Mouse (Mus musculus): ENCODE measurements around the gene Klra5.
"Not testable (repeated sequence)": the region's sequence is repeated elsewhere in the genome, so short reads cannot be mapped to it uniquely, and the experiment has no call there.

The Klra5 gene

DNA sequence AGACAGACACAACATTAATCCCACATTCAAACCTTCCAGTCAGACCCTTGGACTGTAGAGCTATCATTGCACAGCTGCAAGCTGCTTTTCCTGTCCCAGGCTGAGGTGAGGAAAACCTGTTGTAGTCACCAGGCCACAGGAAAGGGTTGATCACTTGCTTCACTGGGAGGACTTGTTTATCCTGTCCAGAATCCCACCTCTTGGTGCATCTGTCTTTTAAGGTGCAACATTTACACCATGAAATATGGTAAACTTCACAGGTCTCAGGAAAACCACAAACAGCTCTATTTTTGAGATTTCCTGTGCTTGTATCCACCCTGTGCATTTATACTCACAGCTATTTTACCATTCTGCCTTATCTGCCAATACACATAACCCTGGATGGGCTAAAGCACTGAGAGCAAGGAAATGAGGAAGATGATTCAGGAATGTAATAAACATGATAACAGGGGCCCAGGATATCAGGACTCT lies at the start of gene Klra5:
TSS of gene Klra5 (minus strand) at position 175 of the 471 bp plus-strand sequence.
- DNase-seq (ENCODE audit: low read depth): not testable (repeated sequence)

DNA sequence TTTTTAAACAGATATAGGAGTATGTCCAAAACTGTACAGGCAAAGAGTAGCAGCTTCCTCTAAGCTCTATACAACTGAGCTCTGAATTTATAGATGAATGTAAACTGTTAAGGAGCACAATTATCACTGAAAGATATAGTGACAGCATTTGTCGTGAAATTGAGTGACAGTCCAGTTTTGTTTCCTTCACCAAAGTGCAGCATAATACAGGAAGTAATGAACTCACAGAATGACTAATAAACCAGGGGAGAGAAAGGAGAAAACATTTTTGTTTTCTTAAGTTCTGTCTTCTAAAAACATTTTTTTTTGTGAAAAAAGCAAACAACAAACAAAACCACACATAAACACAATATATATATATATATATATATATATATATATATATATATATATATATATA lies 454 bp downstream of the Klra5 start:
- DNase-seq (ENCODE audit: low read depth): no peak

DNA sequence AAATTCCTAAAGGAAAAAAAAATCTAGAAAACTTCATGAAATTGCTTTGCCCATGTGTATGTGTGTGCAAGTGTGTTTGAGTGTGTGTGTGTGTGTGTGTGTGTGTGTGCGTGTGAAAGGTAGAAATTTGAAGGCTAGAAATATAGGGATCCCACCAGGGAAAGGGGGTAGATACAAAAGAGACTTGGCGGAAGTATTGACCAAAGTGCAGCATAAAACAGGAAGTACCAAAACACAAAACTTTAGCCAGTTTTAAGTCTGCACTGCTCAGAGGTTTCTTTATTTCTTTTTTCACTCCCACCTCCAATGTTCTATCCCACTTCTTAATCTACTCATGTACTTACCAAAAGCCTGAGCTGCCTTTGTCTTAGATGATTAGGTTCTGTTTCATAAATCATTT lies 34.9 kb downstream of the Klra5 start:
- DNase-seq (ENCODE audit: low read depth): no peak

DNA sequence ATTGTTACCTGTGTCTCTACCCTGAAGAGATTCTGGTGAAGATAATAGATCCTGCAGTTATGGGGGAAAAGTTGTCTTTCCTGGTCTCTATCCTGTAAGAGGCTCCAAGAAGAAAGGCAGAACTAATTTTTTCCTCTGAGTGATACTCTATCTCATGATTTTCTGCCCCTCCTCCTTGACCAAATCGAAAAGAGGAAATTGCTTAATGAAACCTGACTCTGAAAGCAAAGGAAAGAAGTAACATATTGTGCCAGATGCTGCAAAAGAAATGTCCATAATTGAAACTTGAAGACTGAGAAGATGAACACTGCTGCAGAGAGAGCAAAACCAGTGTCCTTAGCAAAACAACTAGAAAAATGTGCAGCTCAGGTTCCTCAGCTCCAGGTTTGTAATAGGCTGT lies 40.9 kb downstream of the Klra5 start, which contains the start of gene Klra17:
TSS of gene Klra17 (minus strand) at position 124 of the 400 bp plus-strand sequence.
- no peak for DNase-seq (ENCODE audit: low read depth)

DNA sequence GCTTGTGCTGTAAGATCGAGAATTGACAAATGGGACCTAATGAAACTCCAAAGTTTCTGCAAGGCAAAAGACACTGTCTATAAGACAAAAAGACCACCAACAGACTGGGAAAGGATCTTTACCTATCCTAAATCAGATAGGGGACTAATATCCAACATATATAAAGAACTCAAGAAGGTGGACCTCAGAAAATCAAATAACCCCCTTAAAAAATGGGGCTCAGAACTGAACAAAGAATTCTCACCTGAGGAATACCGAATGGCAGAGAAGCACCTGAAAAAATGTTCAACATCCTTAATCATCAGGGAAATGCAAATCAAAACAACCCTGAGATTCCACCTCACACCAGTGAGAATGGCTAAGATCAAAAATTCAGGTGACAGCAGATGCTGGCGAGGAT lies 55.1 kb downstream of the Klra5 start, which contains the start of gene Gm17631:
TSS of gene Gm17631 (plus strand) at position 301 of the 400 bp plus-strand sequence.
- not testable (repeated sequence) for DNase-seq (ENCODE audit: low read depth)
